Mouse (Mus musculus): ENCODE results near the gene Emb. TPM values are rescaled to one million over a fixed set of nuclear protein-coding genes. Genes with fewer than 3 reads are reported as not detected.

Emb gene
- total RNA-seq, 2 experiments from 2014 or later = 16.9 to 84.2 TPM

DNA sequence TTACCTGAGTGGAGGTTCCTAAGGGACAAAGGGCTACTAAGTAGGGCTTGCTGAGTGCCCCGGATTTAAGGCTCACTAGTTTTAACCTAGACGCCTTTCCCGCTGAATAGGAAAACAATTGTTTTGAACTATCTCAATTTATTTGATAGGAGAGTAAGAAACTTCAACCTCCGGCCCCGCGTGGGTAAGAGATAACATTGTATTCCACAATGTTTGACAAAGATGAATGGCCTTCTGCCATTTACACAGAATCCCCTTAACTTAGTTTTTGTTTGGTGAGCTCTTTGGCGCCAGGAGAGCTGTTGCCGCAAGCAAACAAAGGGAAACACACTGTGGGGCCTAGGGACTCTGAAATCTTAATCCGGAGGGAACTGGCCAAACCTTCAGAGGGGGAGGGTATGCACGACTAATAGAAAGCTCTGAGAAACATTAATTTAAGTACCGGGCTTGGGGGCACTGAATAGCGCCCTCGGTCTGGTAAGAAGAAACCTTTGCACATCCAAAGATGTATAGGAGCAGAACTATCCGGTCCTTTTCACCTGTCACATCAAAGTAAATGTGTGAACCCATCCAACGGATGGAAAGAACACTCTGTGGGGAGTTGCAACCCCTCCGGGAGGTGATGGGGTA lies 11.7 kb downstream of the Emb start:
- DNase-seq = no peak

DNA sequence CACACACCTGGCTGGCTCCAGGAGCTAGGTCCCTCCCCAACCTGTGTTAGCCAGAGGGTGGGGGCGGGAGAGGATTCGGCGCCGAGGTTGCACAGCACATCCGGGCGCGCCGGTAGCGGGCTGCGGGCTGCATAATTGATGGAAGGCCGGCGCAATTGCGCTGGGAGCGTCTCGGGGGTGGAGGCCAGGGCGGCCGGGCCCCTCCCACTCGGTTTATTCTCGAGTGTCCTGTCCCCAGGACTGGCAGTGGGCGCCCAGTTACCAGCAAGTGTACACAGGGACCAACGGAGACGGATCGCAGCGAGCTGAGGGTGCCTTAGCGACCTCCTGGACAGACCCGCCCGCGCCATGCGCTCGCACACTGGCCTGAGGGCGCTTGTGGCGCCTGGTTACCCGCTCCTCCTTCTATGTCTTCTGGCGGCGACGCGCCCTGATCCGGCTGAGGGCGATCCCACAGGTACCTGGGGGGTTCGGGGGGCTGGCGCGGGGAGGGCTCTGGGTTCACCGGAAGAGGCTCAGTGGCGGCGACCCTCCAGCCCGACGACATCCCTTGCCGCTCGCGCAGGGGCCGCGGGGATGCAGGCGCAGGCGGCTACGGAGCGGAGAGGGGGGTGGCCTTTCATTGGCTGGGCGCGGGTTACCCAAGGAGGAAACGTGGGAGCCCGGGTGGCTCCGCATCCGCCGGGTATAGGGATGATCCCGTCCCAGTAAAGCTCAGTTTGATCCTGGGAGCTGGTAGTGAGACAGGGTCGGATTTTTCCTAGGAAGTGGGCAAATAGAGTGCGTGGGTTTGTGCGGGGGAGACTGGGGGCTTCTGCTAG lies 12.4 kb downstream of the Emb start, which contains the start of gene Gm17509:
Gene Gm17509 (minus strand): TSS at position 575 of the 821 bp plus-strand sequence.
- DNase-seq = peak; percentile 68 to 72

DNA sequence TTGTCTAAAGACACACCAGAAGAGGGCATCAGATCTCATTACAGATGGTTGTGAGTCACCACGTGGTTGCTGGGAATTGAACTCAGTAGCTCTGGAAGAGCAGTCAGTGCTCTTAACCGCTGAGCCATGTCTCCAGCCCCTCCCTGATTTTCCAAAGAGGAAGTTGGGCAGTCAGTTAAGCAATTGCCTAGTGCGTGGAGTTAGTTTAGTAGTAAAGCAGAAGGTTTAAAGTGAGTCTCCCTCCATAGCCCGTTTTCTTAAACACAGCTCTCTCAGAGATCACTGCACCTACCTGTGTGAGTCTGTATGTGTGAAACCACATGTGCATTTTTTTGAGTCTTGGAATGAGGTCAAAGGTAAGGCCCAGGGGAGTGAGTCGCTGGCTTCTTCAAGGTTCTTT lies 14.8 kb downstream of the Emb start:
- DNase-seq = no peak

DNA sequence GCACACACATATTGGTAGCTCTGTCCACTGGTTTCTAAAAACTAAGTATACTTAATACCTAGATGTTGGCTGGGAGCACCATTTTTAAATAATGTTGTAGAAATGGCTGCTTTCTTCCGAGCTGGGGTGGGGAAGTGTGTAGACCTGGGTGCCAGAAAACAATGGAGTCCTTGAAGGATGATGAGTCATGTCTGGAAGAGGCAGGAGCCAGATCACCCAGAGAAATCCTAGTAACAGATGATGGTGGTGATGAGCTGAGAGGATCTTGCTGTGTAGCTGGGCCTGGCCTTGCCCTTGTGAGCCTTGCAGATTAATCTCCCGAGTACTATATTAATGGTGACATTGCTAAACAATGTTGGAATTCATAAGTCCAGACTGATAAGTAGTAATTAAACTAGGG lies 16.6 kb downstream of the Emb start:
- no peak for DNase-seq

DNA sequence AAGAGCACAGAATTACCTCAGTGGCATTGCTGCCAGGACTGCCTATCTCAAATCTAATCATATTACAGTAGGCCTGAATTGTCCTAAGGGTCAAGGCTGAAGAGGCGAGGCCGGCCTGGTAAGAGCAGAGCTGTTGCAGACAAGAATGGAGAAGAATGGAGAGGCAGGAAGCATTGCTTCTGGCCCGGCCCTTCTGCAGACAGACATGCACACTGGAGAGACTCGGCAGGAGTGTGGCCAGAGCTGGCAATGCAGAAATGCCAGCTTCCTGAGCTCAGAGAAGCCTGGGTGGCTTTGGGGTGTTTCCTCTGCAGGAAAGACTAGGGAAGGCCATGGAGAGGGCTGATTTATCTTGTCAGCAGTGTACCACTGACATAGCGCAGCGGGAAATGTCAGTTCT lies 17.2 kb downstream of the Emb start:
- peak; percentile 17 to 21 for DNase-seq

DNA sequence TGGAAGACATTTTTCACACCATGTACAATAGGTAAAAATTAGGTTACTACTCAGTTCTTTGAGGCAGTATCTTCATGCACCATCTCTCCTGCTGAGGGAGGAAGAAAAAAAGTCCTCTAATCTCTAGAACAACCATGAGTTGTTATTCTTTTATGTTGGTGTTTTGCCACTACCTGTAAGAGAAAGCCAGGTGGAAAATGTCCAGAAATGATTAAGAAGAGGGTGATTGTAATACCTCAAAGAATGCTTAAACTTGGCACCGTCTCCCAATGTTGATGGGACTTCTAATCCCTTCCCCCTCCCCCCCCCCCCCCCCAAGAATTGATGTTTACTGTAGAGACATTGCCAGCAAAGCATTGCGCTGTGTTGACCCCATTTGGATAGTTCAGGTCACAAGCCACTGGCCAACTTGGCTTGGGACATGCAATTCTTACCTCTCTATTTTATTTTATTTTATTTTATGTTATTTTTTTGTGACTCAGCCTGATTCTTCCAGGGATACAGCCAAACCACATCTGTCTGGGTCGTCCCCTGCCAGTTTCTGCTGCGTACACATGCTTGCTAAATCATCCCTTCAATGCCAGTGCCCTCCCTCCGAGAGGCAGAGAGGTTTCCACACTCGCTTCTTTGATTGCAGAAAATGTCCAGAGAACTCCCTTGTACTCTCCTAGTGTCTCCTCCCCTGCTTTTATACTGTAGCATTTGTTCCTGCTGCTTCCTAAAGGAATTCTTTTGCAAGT lies 22.2 kb downstream of the Emb start:
- DNase-seq = peak; percentile 28 to 65

DNA sequence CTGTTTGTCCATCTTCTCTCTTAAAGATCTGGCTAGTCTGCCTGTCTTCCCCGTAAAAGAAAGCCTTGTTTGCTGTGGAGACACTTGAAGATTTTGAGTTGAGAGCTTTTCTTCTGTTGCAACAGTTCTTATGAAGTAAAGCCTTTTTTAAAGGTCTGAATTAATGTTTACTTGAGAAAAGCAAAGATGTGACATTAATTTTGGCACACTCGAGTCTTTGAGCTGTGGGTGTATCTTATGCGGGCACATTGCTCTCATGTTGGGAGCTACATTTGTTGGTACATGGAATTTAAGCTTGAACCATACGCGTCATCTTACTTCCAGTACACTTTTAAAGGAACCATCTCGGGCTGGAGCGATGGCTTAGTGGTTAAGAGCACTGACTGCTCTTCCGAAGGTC lies 25.5 kb downstream of the Emb start:
- DNase-seq = no peak

DNA sequence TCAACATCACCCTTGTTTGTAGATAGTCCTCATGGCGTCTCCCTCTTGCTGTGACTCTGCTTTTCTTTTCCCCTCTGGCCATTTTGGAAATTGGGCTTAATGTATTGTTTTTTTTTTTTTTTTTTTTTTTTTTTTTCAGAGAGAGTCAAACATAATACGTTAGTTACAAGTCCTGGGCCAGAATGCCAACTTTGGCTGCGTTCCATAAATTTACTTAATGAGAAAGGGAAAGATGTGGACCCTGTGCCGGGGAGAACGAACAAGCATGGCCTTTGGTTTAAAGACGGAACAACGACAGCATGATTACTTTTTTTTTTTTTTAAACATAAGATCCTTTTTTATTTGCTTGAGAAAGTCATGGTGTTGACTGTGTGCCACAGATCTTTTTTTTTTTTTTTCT lies 26.1 kb downstream of the Emb start:
- no peak for DNase-seq

DNA sequence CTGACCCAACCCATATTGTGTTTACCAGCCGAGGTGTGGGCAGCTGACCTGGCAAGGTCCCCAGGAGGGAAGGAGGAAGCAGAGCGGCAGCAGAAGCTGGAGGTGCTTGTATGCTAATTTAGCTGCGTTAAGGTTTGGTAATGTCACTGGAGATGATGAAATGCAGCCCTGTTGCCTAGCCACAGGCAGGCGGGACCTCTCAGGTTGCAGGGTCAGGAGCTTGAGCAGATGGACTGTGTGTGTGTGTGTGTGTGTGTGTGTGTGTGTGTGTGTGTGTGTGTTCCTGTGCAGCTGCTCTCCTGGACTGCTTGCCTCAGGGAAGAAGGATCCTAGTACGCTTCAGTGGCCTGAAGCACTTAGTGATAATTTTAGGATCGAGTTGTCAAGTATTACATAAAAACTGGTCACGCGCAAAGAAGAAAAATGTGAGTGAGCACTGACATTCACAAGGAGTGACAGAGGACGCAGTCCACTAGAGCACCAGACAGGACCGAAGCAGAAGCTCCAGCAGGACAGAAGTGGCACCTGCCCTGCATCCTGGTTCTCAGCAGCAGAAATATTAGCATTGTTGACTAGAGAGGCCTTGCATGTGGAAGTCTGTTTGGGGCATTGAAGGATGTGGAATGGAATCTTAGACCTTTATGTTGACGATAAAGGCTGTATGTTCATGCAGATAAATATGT lies 27.3 kb downstream of the Emb start:
- DNase-seq = peak; percentile 15 to 18

DNA sequence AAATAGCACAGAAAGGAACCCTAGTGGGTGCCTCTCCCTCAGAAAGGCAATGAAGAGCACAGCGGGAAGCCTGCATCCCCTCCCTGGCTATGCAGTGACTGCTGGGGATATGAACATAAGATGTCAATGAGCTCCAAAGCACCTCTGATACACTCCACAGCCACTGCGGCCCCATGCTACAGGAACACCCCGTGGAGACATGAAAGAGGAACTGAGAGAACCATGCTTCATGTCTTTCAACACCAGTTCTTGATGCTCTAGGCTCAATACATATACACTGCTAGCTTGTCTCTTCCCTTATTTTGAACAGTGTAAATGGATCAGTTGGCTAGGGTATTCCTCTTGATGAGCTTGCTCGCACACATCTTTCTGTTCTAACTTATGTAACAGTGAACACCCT lies 28.8 kb downstream of the Emb start:
- no peak for DNase-seq

DNA sequence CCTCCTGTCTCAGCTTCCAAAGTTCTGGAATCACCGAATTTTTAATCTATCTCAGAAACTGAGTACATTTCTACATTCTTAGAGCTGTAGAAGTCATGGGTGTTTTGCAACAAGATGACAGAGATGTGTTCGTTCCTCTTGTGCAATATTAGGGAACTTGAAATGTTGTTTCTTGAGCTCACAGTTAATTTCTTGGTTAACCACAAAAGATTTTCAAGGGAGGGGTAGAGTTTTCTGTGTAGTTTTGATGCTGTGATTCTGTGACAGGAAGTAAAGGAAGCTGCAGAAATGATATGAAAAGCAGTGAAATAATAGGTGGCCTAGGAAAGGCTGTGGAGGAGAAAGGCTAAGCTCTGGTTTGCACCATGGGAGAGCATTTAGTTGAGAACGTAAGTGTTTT lies 33.7 kb downstream of the Emb start:
- DNase-seq = no peak

DNA sequence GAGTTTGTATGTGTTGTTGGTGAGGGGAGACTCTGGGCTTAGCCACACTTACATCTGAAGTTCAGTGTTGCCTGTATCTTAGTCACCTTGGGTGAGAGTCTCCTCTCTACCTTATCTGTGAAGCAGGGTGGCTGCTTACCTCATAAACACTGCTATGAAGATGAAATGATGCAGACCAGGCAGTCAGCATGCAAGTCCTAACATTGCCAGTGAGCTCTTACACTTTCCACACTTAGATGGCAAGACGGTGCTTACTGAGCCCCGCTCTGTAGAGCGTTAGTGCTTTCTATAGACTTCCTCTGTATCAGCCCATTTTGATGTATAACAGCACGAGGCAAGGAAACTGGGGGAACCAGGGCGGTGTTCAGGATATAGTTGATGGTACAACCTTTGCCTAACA lies 34.3 kb downstream of the Emb start:
- DNase-seq = no peak

DNA sequence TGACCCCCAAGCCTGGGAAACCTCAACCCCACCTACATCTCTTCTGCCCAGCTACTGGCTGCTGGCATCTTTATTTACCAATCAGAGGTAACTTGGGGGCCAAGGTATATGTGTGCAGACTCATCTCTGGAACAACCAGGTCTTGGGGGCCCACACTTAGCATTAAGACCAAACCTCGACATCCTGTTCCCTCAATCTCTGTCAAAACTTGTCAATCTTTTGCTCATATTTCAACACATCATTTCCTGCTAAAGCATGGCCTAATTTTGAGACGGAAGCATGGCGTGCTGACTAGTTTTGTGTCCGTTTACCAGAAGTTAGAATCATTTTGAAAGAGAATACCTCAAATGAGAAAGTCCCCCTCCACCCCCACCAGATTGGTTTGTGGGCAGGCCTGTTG lies 52.4 kb downstream of the Emb start:
- no peak for DNase-seq

DNA sequence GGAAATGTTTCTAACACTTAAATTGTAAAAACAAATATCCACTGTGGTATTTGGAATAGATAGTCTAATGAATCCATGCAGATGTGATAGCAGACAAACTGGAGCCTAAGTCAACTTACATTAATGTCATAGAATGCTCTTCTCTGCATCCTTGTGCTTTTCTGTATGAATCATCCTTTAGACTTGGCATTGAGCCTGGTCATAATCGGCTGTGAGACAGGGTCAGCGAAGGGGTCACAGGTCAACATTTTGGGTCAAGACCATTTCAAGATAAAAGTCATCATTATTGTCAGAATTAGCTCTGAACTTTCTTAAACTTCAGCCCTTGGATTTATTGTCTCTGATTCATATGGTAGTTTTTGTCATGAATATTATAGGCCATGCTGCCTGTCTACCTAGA lies 57.8 kb downstream of the Emb start:
- DNase-seq = peak; percentile 30 to 35

DNA sequence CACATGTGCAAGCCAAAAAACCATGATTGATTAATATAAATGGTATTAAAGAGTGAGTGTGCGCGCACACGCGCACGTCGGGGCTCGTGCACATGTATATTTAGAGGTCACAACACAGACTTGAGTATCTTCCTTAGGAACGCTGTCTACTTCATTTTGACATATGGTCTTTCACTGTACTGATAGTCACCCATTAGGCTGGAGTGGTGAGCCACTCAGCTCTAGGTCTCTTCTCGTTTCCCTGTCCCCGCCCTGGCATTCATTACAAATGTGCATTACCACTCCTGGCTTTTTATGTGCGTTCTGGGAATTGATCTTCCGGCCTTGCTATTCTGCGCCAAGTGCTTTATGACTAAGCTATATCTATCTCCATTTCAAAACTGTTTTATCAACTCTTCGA lies 59.6 kb downstream of the Emb start:
- DNase-seq = no peak

DNA sequence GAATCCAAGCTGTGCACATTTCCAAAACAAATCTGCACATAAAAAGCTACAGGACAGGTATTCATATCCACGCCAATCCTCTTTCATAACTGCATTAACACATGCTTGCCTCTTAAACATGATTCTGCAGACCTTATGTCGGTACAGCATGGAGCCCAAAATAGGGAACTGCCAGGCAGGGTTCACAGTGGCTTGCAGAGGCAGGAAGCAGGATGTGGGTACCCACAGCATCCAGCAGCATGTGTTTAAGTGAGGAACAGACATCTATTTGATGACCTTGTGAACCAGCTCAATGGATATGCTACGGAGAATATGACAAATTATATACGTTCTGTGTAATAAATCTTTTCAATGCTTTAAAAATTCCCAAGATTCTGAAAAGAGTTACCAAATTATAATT lies 75.7 kb downstream of the Emb start:
- peak in 1 of 2 experiments; percentile 10 for DNase-seq

DNA sequence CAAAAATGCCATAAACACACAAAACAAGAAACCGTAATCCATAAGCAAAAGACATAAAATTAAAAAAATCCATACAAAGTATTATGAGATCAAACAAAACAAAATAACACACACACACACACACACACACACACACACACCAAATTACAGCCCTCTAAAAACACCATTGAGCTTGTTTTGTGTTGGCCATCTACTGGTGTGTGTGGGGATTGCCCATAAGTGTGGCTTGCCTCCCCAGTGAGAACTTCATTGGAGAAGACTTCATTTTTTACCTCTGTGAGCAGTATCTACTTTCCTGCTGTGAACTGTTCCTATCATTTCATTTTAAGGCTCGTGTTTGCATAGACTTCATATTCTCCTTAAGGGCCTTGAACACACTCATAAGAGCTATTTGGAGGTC lies 78.6 kb downstream of the Emb start:
- peak in 1 of 2 experiments; percentile 1 for DNase-seq

DNA sequence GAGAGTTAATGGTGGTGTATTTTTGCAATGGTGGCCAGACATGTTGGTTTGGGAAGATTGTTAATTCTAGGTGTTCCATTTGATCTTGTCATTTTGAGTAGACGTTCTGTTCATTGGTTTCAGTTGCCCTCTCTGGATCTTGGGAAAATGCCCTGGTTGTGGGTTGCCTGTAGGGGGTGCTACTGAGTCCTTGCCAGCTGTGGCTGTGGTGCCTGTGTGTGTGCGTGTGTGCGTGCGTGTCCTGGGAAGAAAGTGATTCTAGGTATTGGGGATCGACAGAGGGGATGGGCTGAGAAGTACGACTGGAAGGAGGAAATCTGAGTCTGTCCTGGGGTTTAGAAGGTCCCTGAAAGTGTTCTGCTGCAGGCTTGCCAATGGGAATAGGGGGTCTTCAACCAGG lies 79.1 kb downstream of the Emb start:
- no peak for DNase-seq

DNA sequence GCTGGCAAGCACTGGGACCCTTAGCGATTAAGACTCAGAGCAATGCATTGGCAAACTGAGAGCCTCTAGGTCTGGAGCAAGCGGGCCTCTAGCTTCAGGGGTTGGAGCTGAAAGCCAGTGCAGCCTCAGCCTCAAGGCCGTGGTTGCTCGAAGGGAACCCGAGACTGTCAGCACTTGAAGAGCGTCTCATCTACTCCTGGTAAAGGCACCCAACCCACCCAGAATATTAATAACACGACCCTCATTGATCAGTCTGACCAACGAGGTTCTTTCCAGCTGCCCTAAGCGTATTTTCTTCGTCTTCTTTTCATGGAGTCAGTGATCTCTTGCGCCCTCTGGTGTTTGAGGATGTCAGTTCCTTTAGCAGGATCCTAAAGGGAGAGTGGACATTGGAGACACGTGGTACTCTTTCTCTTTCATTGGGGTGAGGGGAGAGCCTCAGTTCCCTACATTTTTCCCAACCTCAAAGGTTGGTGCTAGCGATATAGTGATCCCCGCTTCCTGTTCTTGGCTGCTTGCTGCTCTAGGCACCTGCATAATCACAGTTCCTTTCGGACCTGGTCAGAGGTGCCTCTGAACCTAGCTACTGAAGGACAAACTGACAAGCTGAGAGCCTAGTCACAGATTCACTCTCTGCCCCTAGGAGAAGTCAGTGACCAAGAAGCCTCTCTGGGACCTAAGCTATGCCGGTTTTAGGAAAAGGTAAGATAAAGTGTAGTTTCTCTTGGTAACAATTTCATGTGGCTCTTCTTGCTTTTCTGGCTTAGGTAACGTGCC lies 81.3 kb downstream of the Emb start:
- peak; percentile 66 to 75 for DNase-seq

DNA sequence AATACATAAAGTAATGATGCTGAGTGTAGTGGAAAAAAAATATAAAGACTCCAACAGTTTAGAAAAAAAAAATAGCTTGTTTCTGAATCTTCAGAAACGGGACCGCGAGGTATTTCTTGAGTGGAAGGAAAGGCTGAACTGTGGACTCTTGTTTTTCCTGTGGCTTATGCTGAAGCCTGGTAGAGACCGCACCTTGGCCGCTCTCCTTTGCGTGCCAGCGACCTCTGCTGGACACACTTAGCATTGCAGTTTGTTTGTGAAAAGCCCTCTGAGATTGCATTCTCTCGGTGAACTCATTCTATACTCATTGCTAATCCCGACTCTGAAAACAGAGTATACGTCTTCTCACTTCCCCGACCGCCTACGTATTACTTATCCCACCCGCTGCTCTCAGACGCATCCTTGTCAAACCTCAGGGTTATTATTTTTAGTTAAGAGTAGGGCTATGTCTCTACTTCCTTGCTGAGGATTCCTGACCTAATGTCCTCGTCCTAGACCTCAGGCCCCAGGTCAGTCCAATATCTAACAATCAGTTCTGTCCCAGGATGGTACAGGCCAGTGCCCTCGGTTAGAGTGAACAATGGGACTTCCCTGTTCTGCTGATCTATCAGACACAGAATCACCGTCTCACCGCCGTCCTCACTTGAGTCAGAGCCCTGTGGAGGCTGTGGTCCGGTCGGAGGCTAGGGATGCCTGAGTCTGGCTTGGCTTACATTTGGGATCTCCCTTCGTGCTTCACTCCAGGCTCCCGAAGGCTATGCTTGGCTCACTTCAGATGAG lies 103.3 kb downstream of the Emb start:
- DNase-seq = peak; percentile 73 to 75

Measured in adrenal gland, postnatal 36 days (tissue).